11 mouse cellular contexts compared by ENCODE assay signal in the genomic region with DNA sequence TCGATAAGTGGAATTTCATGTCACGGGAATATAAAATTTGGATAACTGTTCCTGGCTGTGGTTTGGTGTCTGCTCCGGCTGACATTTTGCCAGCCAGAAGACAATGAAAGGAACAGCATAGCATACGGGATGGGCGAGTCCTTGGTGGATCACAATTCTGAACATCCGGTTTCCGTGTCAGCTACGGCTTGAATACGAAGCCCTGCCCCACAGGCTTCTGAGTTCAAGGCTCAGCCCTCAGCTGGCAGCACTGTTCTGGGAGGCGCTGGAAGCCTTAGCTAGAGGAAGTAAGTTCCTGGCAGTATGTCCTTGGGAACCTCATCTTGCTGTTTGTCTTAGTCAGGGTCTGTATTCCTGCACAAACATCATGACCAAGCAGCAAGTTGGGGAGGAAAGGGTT.
"Had no signal": no experiment of that assay in that cellular context is flagged by ENCODE, and none has a peak within 500 bp of the region (broad histone marks: within the 10 kb centered on the region; RNA-seq: fewer than 3 reads in every experiment).

No protein-coding gene starts in this region.

- DNase-seq: gastrocnemius, postnatal 14 days; gastrocnemius, postnatal 36 days; heart, postnatal 14 days; heart, postnatal 36 days; kidney, adult 11 months; kidney, adult 8-10 months; kidney, postnatal 10 days; kidney, postnatal 25 days; layer of hippocampus, adult 9-11 months; liver; liver, embryonic 13.5 days had no signal
